Mouse (Mus musculus): Measurements from ENCODE around the gene Saysd1. TPM values are rescaled to one million over a fixed set of nuclear protein-coding genes. Genes with fewer than 3 reads are reported as not detected.

Saysd1 gene
- polyA plus RNA-seq, 1 experiment from 2014 or later = 18.4 TPM

DNA sequence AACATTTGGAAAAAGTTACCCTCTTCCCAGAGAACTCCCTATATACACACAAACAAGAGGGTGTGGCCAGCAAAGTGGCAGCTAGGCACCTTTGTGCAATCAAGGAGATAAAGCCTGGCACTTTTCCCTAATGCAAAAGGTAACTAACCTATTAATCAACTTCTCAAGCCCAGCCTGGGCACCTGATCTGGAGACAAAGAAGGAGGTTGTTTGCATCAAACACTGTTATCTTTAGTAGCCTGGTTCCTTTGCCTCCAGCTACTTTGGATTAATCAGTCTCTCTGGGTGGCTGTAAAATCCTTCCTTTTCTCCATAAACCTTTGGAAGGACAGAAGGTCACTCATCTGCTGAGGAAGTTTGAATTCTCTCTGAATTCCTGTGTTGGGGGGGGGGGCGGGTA is 27.4 kb downstream of the Saysd1 start:
- H3K27me3 ChIP-seq (replicated peaks; ENCODE audit: control insufficient read depth, insufficient read depth, low read length) = no peaks in the 10 kb centered on the region
- H3K4me1 ChIP-seq (ENCODE audit: control insufficient read depth, insufficient read depth, low read length) = no peaks in the 10 kb centered on the region
- H3K9ac ChIP-seq (ENCODE audit: low read length) = no peak overlapping the region
- no peaks in the 10 kb centered on the region for H3K36me3 ChIP-seq (ENCODE audit: control insufficient read depth, insufficient read depth, low read length)
- 78% methylated on average over 1 of the region's 1 CpGs for WGBS
- no peak overlapping the region for H3K4me2 ChIP-seq (ENCODE audit: low read length)
- no peak overlapping the region for H3K27ac ChIP-seq (ENCODE audit: low read depth, low read length)
- DNase-seq (ENCODE audit: low spot score) = no peak
- ATAC-seq = no peak
- H3K9me3 ChIP-seq (replicated peaks; ENCODE audit: control insufficient read depth, low read length) = no peaks in the 10 kb centered on the region; the same call in 1 of the 2 replicates
- no peak overlapping the region for H3K4me3 ChIP-seq (ENCODE audit: low read depth, low read length)

DNA sequence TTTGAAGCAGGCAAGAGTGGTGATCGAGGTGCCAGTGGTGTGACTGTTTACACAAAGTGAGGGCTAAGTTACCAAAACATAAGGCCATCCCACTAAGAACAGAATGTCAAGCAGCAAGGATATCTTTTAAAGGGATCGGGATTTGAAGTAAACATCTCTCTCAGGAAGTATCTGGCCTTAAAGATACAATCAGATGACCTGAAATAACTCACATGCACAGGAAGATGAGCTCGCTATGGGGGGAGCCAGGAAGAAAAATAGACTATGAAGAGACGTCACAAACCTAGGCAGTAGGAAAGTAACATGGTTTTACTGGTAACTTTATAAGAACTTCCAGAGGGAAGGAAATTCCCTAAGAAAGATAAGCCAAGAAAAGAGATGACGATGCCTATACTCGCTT is 32.1 kb downstream of the Saysd1 start:
- WGBS = 88% methylated on average over 6 of the region's 6 CpGs
- no peak overlapping the region for H3K4me3 ChIP-seq (ENCODE audit: low read depth, low read length)
- H3K36me3 ChIP-seq (ENCODE audit: control insufficient read depth, insufficient read depth, low read length) = no peaks in the 10 kb centered on the region
- H3K9ac ChIP-seq (ENCODE audit: low read length) = no peak overlapping the region
- H3K9me3 ChIP-seq (replicated peaks; ENCODE audit: control insufficient read depth, low read length) = no peaks in the 10 kb centered on the region
- no peaks in the 10 kb centered on the region for H3K27me3 ChIP-seq (replicated peaks; ENCODE audit: control insufficient read depth, insufficient read depth, low read length)
- ATAC-seq (no peak), DNase-seq (ENCODE audit: low spot score) (no peak)
- no peak overlapping the region for H3K27ac ChIP-seq (ENCODE audit: low read depth, low read length)
- H3K4me2 ChIP-seq (ENCODE audit: low read length) = no peak overlapping the region
- H3K4me1 ChIP-seq (ENCODE audit: control insufficient read depth, insufficient read depth, low read length) = no peaks in the 10 kb centered on the region

DNA sequence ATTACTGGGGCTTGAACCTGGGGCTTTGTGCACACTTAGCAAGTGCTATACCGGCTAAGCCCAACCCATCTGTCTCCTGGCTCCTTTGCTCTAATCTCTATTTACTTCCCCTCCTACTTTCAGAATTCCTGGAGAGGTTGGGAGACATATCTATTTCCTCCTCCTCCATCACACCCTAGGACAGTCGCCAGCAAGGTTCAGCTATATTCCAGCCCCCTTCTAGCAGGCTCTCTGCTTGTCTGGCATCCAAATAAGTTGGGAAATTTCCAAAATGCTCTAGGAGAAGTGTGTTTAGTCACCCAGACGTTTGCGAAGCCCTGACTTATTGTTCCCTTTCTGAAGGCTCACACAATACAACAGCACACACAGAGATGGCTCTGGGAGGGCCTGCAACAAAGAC is 35.1 kb downstream of the Saysd1 start:
- DNase-seq (ENCODE audit: low spot score) (peak; percentile 28), ATAC-seq (no peak)
- Histone ChIP-seq H3K36me3 (ENCODE audit: control insufficient read depth, insufficient read depth, low read length) (no peaks in the 10 kb centered on the region), H3K9ac (ENCODE audit: low read length) (no peak overlapping the region), H3K4me3 (ENCODE audit: low read depth, low read length) (no peak overlapping the region), H3K4me2 (ENCODE audit: low read length) (no peak overlapping the region), H3K9me3 (replicated peaks; ENCODE audit: control insufficient read depth, low read length) (no peaks in the 10 kb centered on the region), H3K4me1 (ENCODE audit: control insufficient read depth, insufficient read depth, low read length) (no peaks in the 10 kb centered on the region), H3K27ac (ENCODE audit: low read depth, low read length) (no peak overlapping the region), H3K27me3 (replicated peaks; ENCODE audit: control insufficient read depth, insufficient read depth, low read length) (no peaks in the 10 kb centered on the region)
- WGBS = 43% methylated on average over 4 of the region's 4 CpGs

DNA sequence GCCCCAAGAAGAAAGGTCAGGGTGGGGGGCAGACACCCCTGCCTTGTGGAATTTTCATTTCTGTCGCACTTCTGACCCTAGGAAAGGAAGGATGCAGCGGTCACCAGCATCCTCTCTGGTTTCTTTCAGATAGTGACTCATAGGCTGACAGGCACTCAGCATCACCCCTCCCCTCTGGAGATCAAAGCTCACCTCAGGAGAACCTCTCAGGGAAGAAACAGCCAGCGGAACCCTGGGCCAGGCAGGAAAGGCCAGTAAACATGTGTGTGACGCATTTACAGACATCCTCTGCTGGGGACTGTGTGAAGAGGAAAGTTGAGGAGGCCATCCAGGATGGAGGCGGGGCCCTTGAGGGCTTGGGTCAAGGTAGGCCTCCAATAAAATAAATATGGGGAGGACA is 40.3 kb downstream of the Saysd1 start:
- Histone ChIP-seq H3K9me3 (replicated peaks; ENCODE audit: control insufficient read depth, low read length) (no peaks in the 10 kb centered on the region), H3K4me3 (ENCODE audit: low read depth, low read length) (no peak overlapping the region), H3K27ac (ENCODE audit: low read depth, low read length) (no peak overlapping the region), H3K36me3 (ENCODE audit: control insufficient read depth, insufficient read depth, low read length) (no peaks in the 10 kb centered on the region), H3K4me2 (ENCODE audit: low read length) (no peak overlapping the region), H3K9ac (ENCODE audit: low read length) (no peak overlapping the region), H3K4me1 (ENCODE audit: control insufficient read depth, insufficient read depth, low read length) (no peaks in the 10 kb centered on the region), H3K27me3 (replicated peaks; ENCODE audit: control insufficient read depth, insufficient read depth, low read length) (no peaks in the 10 kb centered on the region)
- ATAC-seq (no peak), DNase-seq (ENCODE audit: low spot score) (no peak)
- 75% methylated on average over 5 of the region's 5 CpGs for WGBS

DNA sequence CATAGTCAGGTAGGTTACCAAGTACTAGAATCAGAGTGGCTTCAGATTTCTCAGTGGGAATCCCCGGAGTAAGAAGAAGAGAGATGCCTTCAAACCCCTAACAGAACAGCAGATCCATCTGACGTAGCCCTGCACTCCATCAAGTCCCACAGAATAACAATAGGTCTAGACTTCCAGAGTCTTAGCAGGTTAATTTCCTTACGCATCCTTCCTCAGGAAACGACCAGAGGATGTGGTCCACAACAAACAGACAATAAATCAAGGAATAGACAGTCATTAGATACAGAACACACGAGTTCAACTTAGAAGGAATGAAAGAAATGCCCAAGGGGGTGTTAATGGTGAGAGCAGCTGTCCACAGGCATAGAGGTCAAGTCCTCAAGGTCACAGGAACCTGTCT is 43.4 kb downstream of the Saysd1 start:
- no peak for DNase-seq (ENCODE audit: low spot score)
- no peaks in the 10 kb centered on the region for H3K27me3 ChIP-seq (replicated peaks; ENCODE audit: control insufficient read depth, insufficient read depth, low read length)
- H3K4me3 ChIP-seq (ENCODE audit: low read depth, low read length) = no peak overlapping the region
- H3K9me3 ChIP-seq (replicated peaks; ENCODE audit: control insufficient read depth, low read length) = no peaks in the 10 kb centered on the region
- H3K27ac ChIP-seq (ENCODE audit: low read depth, low read length) = no peak overlapping the region
- H3K4me2 ChIP-seq (ENCODE audit: low read length) = no peak overlapping the region
- no peaks in the 10 kb centered on the region for H3K4me1 ChIP-seq (ENCODE audit: control insufficient read depth, insufficient read depth, low read length)
- no peak for ATAC-seq
- H3K9ac ChIP-seq (ENCODE audit: low read length) = no peak overlapping the region
- WGBS = 74% methylated on average over 5 of the region's 5 CpGs
- H3K36me3 ChIP-seq (ENCODE audit: control insufficient read depth, insufficient read depth, low read length) = no peaks in the 10 kb centered on the region

DNA sequence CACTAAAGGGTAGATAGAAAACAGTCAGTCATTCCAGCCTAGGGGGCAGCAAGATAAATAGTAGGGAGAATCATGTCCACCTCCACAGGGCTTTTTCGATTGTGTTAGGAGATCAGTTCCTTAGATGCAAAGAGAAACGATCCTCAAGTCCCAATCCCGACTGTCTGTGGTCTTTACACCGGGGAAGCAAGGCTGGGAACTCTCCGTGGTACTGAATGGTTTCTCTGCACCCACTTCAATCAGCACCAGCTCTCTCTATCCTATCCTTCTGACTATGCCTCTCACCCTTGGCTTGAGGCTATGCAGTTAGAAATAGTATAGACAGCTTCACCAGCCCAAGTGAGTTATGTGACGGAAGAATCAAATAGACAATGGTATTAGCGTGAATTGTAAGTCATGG is 44.8 kb downstream of the Saysd1 start:
- no peak overlapping the region for H3K4me2 ChIP-seq (ENCODE audit: low read length)
- H3K27me3 ChIP-seq (replicated peaks; ENCODE audit: control insufficient read depth, insufficient read depth, low read length) = no peaks in the 10 kb centered on the region
- H3K9ac ChIP-seq (ENCODE audit: low read length) = no peak overlapping the region
- ATAC-seq (no peak), DNase-seq (ENCODE audit: low spot score) (peak; percentile 33)
- no peak overlapping the region for H3K27ac ChIP-seq (ENCODE audit: low read depth, low read length)
- no peaks in the 10 kb centered on the region for H3K36me3 ChIP-seq (ENCODE audit: control insufficient read depth, insufficient read depth, low read length)
- WGBS = 24% methylated on average over 7 of the region's 7 CpGs
- no peaks in the 10 kb centered on the region for H3K9me3 ChIP-seq (replicated peaks; ENCODE audit: control insufficient read depth, low read length)
- H3K4me1 ChIP-seq (ENCODE audit: control insufficient read depth, insufficient read depth, low read length) = no peaks in the 10 kb centered on the region
- no peak overlapping the region for H3K4me3 ChIP-seq (ENCODE audit: low read depth, low read length)

DNA sequence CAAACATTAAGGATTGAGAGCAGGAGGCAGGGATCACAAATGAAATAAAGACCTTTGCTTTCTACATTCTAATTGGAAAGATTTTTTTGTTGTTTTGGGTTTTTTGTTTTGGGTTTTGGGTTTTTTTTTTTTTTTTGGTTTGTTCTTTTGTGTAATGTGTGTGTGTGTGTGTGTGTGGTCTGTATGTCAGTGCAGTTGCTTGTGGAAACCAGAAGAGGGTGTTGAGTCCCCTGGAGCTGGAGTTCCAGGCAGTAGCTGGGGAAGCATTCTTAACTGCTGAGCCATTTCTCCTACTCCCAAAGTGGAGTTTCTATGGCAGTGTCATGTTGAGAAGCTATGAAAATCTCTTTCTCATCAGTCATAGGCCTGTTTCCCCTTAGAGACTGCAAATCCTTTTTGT is 54.0 kb downstream of the Saysd1 start:
- Histone ChIP-seq H3K36me3 (ENCODE audit: control insufficient read depth, insufficient read depth, low read length) (no peaks in the 10 kb centered on the region), H3K9me3 (replicated peaks; ENCODE audit: control insufficient read depth, low read length) (no peaks in the 10 kb centered on the region), H3K9ac (ENCODE audit: low read length) (no peak overlapping the region), H3K4me3 (ENCODE audit: low read depth, low read length) (no peak overlapping the region), H3K27ac (ENCODE audit: low read depth, low read length) (no peak overlapping the region), H3K4me2 (ENCODE audit: low read length) (no peak overlapping the region), H3K27me3 (replicated peaks; ENCODE audit: control insufficient read depth, insufficient read depth, low read length) (no peaks in the 10 kb centered on the region), H3K4me1 (ENCODE audit: control insufficient read depth, insufficient read depth, low read length) (peaks cover 11% of the 10 kb centered on the region)
- DNase-seq (ENCODE audit: low spot score) (no peak), ATAC-seq (no peak)

DNA sequence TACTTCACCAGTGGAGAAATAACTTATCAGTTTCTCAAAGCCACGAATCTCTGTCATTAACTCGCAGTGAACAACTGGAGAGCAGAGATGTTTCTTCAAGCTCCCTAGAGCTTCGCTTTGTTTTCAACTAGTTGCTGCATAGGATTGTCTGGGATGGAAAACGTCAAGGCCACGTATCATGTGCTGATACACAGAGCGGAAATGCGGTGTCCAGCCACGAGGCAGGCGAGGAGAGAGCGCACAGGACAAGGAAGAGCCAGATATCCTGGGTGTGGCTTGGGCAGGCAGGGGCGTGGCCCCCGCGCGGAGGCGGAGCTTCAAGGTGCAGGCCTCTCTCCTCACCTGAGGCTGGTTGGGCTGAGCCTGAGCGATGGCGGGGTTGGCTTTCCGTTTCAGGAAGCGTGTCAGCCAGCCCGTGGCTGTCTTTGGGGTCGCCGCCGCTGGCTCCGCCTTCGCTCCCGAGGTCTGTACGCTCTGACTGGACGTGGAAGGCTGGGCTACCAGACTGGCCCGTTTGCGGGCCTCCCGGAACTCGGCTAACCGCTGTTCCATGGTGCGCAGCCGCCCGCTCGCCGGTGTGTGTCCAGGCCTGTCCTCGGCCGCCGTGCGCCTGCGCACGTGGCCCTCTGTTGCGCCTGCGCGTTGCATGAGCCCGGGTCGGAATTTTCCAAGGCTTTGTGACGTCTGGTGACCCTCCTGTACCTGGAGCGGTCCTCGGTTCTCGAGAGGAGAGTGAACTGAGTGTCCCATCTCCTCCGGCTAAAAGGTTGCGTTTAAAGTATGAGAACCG is 55.6 kb downstream of the Saysd1 start:
- peak; percentile 95 for DNase-seq (ENCODE audit: low spot score)
- Histone ChIP-seq H3K4me2 (ENCODE audit: low read length) (peak overlapping the region; percentile 85), H3K4me3 (ENCODE audit: low read depth, low read length) (peak overlapping the region; percentile 58), H3K27ac (ENCODE audit: low read depth, low read length) (peak overlapping the region; percentile 95), H3K9me3 (replicated peaks; ENCODE audit: control insufficient read depth, low read length) (no peaks in the 10 kb centered on the region), H3K27me3 (replicated peaks; ENCODE audit: control insufficient read depth, insufficient read depth, low read length) (no peaks in the 10 kb centered on the region), H3K36me3 (ENCODE audit: control insufficient read depth, insufficient read depth, low read length) (no peaks in the 10 kb centered on the region), H3K9ac (ENCODE audit: low read length) (peak overlapping the region; percentile 84), H3K4me1 (ENCODE audit: control insufficient read depth, insufficient read depth, low read length) (peaks cover 11% of the 10 kb centered on the region)
- WGBS = 3% methylated on average over 55 of the region's 56 CpGs
- ATAC-seq = peak; percentile 98

DNA sequence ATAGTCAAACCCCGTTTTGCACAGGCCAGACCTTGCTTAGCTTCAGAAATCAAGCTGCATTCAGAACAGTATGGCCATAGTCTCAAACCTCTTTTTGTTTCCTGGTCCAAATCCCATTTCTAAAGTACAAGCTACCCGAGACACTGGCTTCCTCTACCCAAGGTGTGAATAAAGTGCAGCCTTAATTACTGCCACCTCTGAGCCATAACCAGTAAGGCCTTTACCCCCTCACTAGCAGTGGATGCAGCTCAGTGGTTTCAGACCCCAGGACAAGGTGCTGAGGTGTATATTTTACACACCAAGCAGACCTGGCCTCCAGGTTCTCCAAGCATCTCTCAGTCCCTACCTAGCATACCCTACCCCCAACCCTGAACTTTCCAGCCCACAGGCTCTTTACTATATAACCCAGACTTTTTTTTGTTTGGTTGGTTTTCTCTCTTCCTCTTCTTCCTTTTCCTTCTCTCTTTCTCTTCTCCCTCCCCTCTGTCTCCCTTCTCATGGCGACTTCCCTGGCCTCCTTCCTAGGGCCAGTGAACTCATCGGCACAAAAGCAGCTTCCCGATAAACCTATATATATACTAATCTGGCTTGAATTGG is 56.3 kb downstream of the Saysd1 start:
- DNase-seq (ENCODE audit: low spot score) (no peak), ATAC-seq (no peak; the same call in 1 of the 2 replicates)
- Histone ChIP-seq H3K4me2 (ENCODE audit: low read length) (peak overlapping the region; percentile 85), H3K4me1 (ENCODE audit: control insufficient read depth, insufficient read depth, low read length) (peaks cover 11% of the 10 kb centered on the region), H3K27me3 (replicated peaks; ENCODE audit: control insufficient read depth, insufficient read depth, low read length) (no peaks in the 10 kb centered on the region), H3K27ac (ENCODE audit: low read depth, low read length) (peak overlapping the region; percentile 95; the same call in 1 of the 2 replicates), H3K9ac (ENCODE audit: low read length) (peak overlapping the region; percentile 84), H3K36me3 (ENCODE audit: control insufficient read depth, insufficient read depth, low read length) (no peaks in the 10 kb centered on the region), H3K9me3 (replicated peaks; ENCODE audit: control insufficient read depth, low read length) (no peaks in the 10 kb centered on the region), H3K4me3 (ENCODE audit: low read depth, low read length) (peak overlapping the region; percentile 58)
- WGBS = 77% methylated on average over 5 of the region's 5 CpGs

Data from forebrain, embryonic 14.5 days (tissue).